Mouse (Mus musculus) intestine, postnatal 0 days (tissue): ENCODE results near the gene Creb3l1. TPM values are rescaled to one million over a fixed set of nuclear protein-coding genes. Genes with fewer than 3 reads are reported as not detected.

ENCODE experiments used
- ATAC-seq: fragments of 200-750 bp; cut with Nextera tagmentation; 2 replicates; pipeline ENCODE4 v1.8.0; 2017; ENCODE audit warnings: mild to moderate bottlenecking, moderate TSS enrichment, moderate library complexity
- H3K27ac ChIP-seq: fragments of 300-500 bp; sonication (generic); 2 replicates; pipeline ENCODE4 v1.5.1; 2014; ENCODE audit warnings: mild to moderate bottlenecking, low read depth, low read length, moderate library complexity
- H3K27me3 ChIP-seq: fragments of 300-500 bp; sonication (generic); replicated peaks from 2 replicates; pipeline ENCODE4 v1.6.1; 2014; ENCODE audit warnings: low read length, mixed read lengths; ENCODE audit not compliant: control insufficient read depth, insufficient read depth
- H3K36me3 ChIP-seq: fragments of 300-500 bp; sonication (generic); 2 replicates; pipeline ENCODE4 v1.6.1; 2014; ENCODE audit warnings: mild to moderate bottlenecking, moderate library complexity; ENCODE audit not compliant: control insufficient read depth, insufficient read depth
- H3K4me1 ChIP-seq: fragments of 300-500 bp; sonication (generic); replicated peaks from 2 replicates; pipeline ENCODE4 v1.6.1; 2014; ENCODE audit warnings: antibody characterized with exemption, low read length, mixed read lengths; ENCODE audit not compliant: control insufficient read depth, insufficient read depth
- H3K4me2 ChIP-seq: fragments of 300-500 bp; sonication (generic); replicated peaks from 2 replicates; pipeline ENCODE4 v1.6.1; 2014; ENCODE audit warnings: low read depth, mild to moderate bottlenecking, moderate library complexity
- H3K4me3 ChIP-seq: fragments of 300-500 bp; sonication (generic); 2 replicates; pipeline ENCODE4 v1.5.1; 2014; ENCODE audit warnings: low read depth, low read length
- H3K9ac ChIP-seq: fragments of 300-500 bp; sonication (generic); 2 replicates; pipeline ENCODE4 v1.6.1; 2014; ENCODE audit warnings: mild to moderate bottlenecking, low read depth, low read length
- H3K9me3 ChIP-seq: fragments of 300-500 bp; sonication (generic); 2 replicates; pipeline ENCODE4 v1.6.1; 2016; ENCODE audit warnings: mixed run types; ENCODE audit not compliant: control insufficient read depth
- CTCF ChIP-seq: sonication (generic); IDR thresholded peaks from 2 replicates; pipeline ENCODE4 v1.5.1; 2016; ENCODE audit warnings: low read depth, mild to moderate bottlenecking, control low read depth, antibody characterized with exemption, moderate library complexity
- WGBS: fragments of 180-500 bp; shearing (Covaris S2); extraction: QIAGEN DNeasy Blood & Tissue Kit; methylation state at CpG from one replicate; pipeline ENCODE4 v1.1.7; 2014; 5-methylcytosine and 5-hydroxymethylcytosine counted together
- polyA plus RNA-seq: library from polyadenylated mRNA; unstranded; fragments of >200 nt; fragmentation: Nextera tagmentation; extraction: Ambion mirVana; gene quantifications from 2 replicates; pipeline ENCODE4 v1.2.1, GENCODE M21; 2015

Creb3l1 gene
- polyA plus RNA-seq, 1 experiment from 2014 or later = 8.4 TPM

GRCm38 (mm10) chr2:92020676-92021265 lies 3.5 kb downstream of the Creb3l1 start:
- Histone ChIP-seq H3K9ac (no peak overlapping the region), H3K4me1 (peaks cover 3% of the 10 kb centered on the region; the same call in 1 of the 2 replicates), H3K36me3 (no peaks in the 10 kb centered on the region), H3K9me3 (no peaks in the 10 kb centered on the region), H3K27ac (no peak overlapping the region), H3K4me3 (no peak overlapping the region), H3K4me2 (peak overlapping the region; percentile 7), H3K27me3 (0 out of 2 replicates have a peak, but pooled peaks cover 7% of the 10 kb centered on the region)
- no peak for ATAC-seq
- 31% methylated on average over 4 of the region's 4 CpGs for WGBS
- no peak for TF ChIP-seq CTCF

DNA sequence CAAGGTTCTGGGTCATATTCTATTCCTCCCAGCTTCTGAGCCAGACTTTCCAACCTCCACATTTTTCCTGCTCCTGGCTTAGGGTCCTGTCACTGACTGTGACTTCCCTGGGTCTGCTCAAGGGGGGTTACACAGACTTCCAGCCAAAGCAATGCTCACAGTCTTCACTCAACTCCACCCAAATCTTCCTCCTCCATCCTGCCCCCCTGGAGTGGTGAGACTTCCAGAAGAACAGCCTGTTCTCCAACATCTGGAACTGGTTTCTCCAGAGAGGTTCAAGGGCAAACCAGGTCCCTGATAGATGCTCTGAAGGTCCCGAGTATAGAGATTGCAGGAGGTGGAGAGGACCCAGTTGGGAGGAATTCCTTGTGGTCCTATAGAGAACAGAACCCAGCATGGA lies 6.9 kb downstream of the Creb3l1 start:
- no peak overlapping the region for H3K9ac ChIP-seq
- TF ChIP-seq CTCF = no peak
- H3K27me3 ChIP-seq = no peaks in the 10 kb centered on the region
- H3K27ac ChIP-seq = no peak overlapping the region
- no peak overlapping the region for H3K4me3 ChIP-seq
- 0 out of 2 replicates have a peak, but pooled peaks cover 3% of the 10 kb centered on the region for H3K4me1 ChIP-seq
- 70% methylated on average over 1 of the region's 1 CpGs for WGBS
- H3K4me2 ChIP-seq = no peak overlapping the region
- H3K36me3 ChIP-seq = no peaks in the 10 kb centered on the region
- no peaks in the 10 kb centered on the region for H3K9me3 ChIP-seq
- ATAC-seq = no peak

- Histone ChIP-seq H3K9ac (no peak overlapping the region), H3K4me2 (0 out of 2 replicates have a peak overlapping the region, but pooled peaks have one; percentile 21), H3K9me3 (no peaks in the 10 kb centered on the region), H3K36me3 (no peaks in the 10 kb centered on the region), H3K27me3 (no peaks in the 10 kb centered on the region), H3K4me1 (0 out of 2 replicates have a peak, but pooled peaks cover 3% of the 10 kb centered on the region), H3K27ac (no peak overlapping the region), H3K4me3 (no peak overlapping the region)
- peak; percentile 19; the same call in 1 of the 2 replicates for ATAC-seq
- no peak for TF ChIP-seq CTCF
- WGBS = 55% methylated on average over 3 of the region's 3 CpGs
These were observed 7.3 kb downstream of the Creb3l1 start for GRCm38 (mm10) chr2:92016981-92017380.

DNA sequence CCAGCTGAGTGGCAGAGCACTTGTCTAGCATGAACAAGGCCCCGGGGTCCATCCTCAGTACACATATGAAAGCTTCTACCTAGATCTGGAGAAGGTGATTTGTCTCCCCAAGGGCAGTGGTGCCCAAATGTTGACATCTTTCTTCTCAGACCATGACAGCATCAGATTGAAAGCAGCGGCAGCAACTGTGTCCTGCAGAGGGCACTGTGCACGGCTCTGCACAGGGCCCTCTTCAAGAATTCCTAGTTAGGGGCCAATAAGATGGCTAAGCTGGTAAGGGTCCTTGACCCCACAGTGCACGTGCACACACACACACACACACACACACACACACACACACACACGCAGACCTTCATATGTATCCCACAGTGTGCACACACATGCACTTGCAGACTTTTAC lies 9.4 kb downstream of the Creb3l1 start:
- Histone ChIP-seq H3K36me3 (no peaks in the 10 kb centered on the region), H3K4me1 (0 out of 2 replicates have a peak, but pooled peaks cover 3% of the 10 kb centered on the region), H3K9ac (no peak overlapping the region), H3K4me3 (no peak overlapping the region), H3K27ac (no peak overlapping the region), H3K27me3 (no peaks in the 10 kb centered on the region), H3K9me3 (no peaks in the 10 kb centered on the region), H3K4me2 (no peak overlapping the region)
- WGBS = 88% methylated on average over 5 of the region's 5 CpGs
- ATAC-seq = no peak
- TF ChIP-seq CTCF = peak; percentile 46

DNA sequence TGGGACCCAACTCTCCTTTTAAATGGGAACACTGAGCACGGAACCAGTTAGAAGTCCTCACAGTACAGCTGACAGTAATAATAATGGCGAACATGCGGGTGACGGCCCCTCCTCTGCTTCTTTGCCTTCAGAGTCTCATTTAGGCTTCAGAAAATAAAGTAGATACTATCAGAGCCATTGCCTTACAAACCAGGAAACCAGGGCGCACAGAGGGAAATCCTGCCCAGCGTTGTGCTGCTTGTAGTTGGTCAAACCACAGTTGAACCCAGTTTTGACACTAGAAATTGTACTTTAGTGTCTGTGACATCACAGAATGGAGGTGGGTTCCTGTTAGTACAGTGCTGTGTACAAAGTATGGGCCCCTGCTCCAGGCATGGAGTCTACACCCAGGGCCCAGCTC lies 10.1 kb downstream of the Creb3l1 start:
- Histone ChIP-seq H3K27me3 (no peaks in the 10 kb centered on the region), H3K9me3 (no peaks in the 10 kb centered on the region), H3K9ac (no peak overlapping the region), H3K4me2 (no peak overlapping the region), H3K4me3 (no peak overlapping the region), H3K36me3 (no peaks in the 10 kb centered on the region), H3K27ac (no peak overlapping the region), H3K4me1 (0 out of 2 replicates have a peak, but pooled peaks cover 3% of the 10 kb centered on the region)
- TF ChIP-seq CTCF = no peak
- no peak for ATAC-seq
- WGBS = 87% methylated on average over 6 of the region's 6 CpGs

GRCm38 (mm10) chr2:92012768-92013445 lies 11.4 kb downstream of the Creb3l1 start:
- no peak for TF ChIP-seq CTCF
- Histone ChIP-seq H3K4me1 (0 out of 2 replicates have a peak, but pooled peaks cover 3% of the 10 kb centered on the region), H3K4me2 (no peak overlapping the region), H3K9ac (no peak overlapping the region), H3K4me3 (no peak overlapping the region), H3K36me3 (no peaks in the 10 kb centered on the region), H3K27me3 (no peaks in the 10 kb centered on the region), H3K27ac (no peak overlapping the region), H3K9me3 (no peaks in the 10 kb centered on the region)
- no peak; the same call in 1 of the 2 replicates for ATAC-seq
- 51% methylated on average over 8 of the region's 8 CpGs for WGBS
